Mouse (Mus musculus) intestine, embryonic 14.5 days (tissue): ENCODE measurements around the gene Aldh1a1. TPM values are rescaled to one million over a fixed set of nuclear protein-coding genes. Genes with fewer than 3 reads are reported as not detected.

Experiments
- ATAC-seq: fragments of 200-750 bp; cut with Nextera tagmentation; replicated peaks from 2 replicates; pipeline ENCODE4 v1.8.0; 2017; ENCODE audit warnings: low read depth, moderate number of reproducible peaks, moderate TSS enrichment, moderate library complexity; ENCODE audit not compliant: low FRiP score, low TSS enrichment
- DNase-seq: peaks from one replicate; pipeline ENCODE4 v3.0.0-alpha.2; 2018; ENCODE audit warnings: low spot score
- H3K27ac ChIP-seq: fragments of 300-500 bp; sonication (generic); 2 replicates; pipeline ENCODE4 v1.5.1; 2014; ENCODE audit warnings: low read depth, mild to moderate bottlenecking, control low read depth
- H3K27me3 ChIP-seq: fragments of 300-500 bp; sonication (generic); replicated peaks from 2 replicates; pipeline ENCODE4 v1.6.1; 2014; ENCODE audit warnings: low read length, control low read depth; ENCODE audit not compliant: control insufficient read depth, insufficient read depth
- H3K36me3 ChIP-seq: fragments of 300-500 bp; sonication (generic); 2 replicates; pipeline ENCODE4 v1.6.1; 2014; ENCODE audit warnings: low read length, control low read depth; ENCODE audit not compliant: control insufficient read depth, insufficient read depth
- H3K4me1 ChIP-seq: fragments of 300-500 bp; sonication (generic); replicated peaks from 2 replicates; pipeline ENCODE4 v1.6.1; 2014; ENCODE audit warnings: low read length, control low read depth, mixed read lengths; ENCODE audit not compliant: control insufficient read depth, insufficient read depth
- H3K4me2 ChIP-seq: fragments of 300-500 bp; sonication (generic); 2 replicates; pipeline ENCODE4 v1.6.1; 2014; ENCODE audit warnings: low read length
- H3K4me3 ChIP-seq: fragments of 300-500 bp; sonication (generic); 2 replicates; pipeline ENCODE4 v1.5.1; 2014; ENCODE audit warnings: low read depth, low read length, control low read depth, mixed read lengths
- H3K9ac ChIP-seq: fragments of 300-500 bp; sonication (generic); 2 replicates; pipeline ENCODE4 v1.6.1; 2014; ENCODE audit warnings: mild to moderate bottlenecking, low read length
- H3K9me3 ChIP-seq: fragments of 300-500 bp; sonication (generic); 2 replicates; pipeline ENCODE4 v1.6.1; 2016; ENCODE audit warnings: low read length, control low read depth; ENCODE audit not compliant: control insufficient read depth
- WGBS: fragments of 180-500 bp; shearing (Covaris S2); extraction: QIAGEN DNeasy Blood & Tissue Kit; methylation state at CpG from one replicate; pipeline ENCODE4 v1.1.7; 2014; 5-methylcytosine and 5-hydroxymethylcytosine counted together
- polyA plus RNA-seq: library from polyadenylated mRNA; unstranded; fragments of >200 nt; fragmentation: Nextera tagmentation; extraction: Ambion mirVana; gene quantifications from 2 replicates; pipeline ENCODE4 v1.2.1, GENCODE M21; 2014

Gene Aldh1a1
- 106 and 127 TPM in 2 replicates for polyA plus RNA-seq

DNA sequence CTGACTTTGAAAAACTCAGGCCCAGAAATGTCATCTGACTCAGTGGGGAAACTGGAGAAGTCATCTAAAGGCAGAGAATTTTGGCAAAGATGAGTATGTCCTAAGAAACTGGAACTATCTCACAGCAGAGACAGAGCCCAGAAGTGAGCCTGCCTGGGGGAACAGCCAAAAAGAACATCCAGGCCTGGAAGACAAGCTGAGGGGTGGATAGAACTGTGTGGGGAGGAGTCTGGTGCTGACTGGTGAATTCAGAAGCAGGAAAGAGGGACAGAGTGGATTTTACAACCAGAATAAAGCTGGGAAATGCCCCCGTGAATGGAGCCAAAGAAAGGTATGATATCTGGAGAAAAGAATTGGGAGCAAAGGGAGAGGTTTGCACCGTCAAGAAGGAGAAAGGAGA is at the start of gene Aldh1a1:
Gene Aldh1a1 (plus strand): TSS at position 225 of the 400 bp plus-strand sequence.
- no peak within 1 kb of the TSS for H3K9ac ChIP-seq
- no peak for DNase-seq
- no peaks in the 10 kb centered on the region for H3K9me3 ChIP-seq
- H3K4me3 ChIP-seq: no peak within 1 kb of the TSS
- 76% methylated on average over 2 of the region's 2 CpGs for WGBS
- no peaks in the 10 kb centered on the region for H3K36me3 ChIP-seq
- no peaks in the 10 kb centered on the region for H3K27me3 ChIP-seq
- H3K4me1 ChIP-seq: no peaks in the 10 kb centered on the region
- ATAC-seq: no peak
- no peak within 1 kb of the TSS for H3K4me2 ChIP-seq
- H3K27ac ChIP-seq: no peak within 1 kb of the TSS

DNA sequence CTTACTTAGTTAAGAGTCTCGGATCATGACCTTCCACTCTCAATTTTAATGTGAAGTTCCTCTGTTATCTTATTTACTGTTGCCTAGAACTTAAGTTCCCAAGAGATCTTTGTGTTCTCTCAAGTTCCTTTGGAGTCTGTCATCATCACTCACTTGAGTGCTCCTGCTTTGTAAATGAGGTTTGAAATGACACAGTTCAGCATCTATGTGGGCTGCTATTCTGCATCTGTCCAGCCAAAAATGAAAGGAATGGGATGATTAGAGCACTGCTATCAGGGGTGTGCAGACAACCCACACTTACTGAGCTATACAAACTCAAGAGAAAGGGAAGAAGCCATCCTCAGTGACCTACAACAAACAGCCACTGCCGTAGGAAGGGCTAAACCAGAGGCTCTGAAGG is 44.7 kb upstream of the Aldh1a1 start:
- no peaks in the 10 kb centered on the region for H3K9me3 ChIP-seq
- no peak overlapping the region for H3K4me2 ChIP-seq
- ATAC-seq (no peak), DNase-seq (no peak)
- H3K9ac ChIP-seq: no peak overlapping the region
- 78% methylated on average over 2 of the region's 2 CpGs for WGBS
- H3K27me3 ChIP-seq: no peaks in the 10 kb centered on the region
- H3K36me3 ChIP-seq: no peaks in the 10 kb centered on the region
- H3K4me1 ChIP-seq: no peaks in the 10 kb centered on the region
- no peak overlapping the region for H3K4me3 ChIP-seq
- no peak overlapping the region for H3K27ac ChIP-seq

- H3K9ac ChIP-seq: no peak overlapping the region
- no peaks in the 10 kb centered on the region for H3K36me3 ChIP-seq
- DNase-seq: peak; percentile 56
- H3K27ac ChIP-seq: no peak overlapping the region
- H3K27me3 ChIP-seq: no peaks in the 10 kb centered on the region
- H3K4me3 ChIP-seq: no peak overlapping the region
- no peaks in the 10 kb centered on the region for H3K4me1 ChIP-seq
- no peak for ATAC-seq
- no peaks in the 10 kb centered on the region for H3K9me3 ChIP-seq
- H3K4me2 ChIP-seq: no peak overlapping the region
Measured at GRCm38 (mm10) chr19:20449546-20449945, 43.0 kb upstream of the Aldh1a1 start.

DNA sequence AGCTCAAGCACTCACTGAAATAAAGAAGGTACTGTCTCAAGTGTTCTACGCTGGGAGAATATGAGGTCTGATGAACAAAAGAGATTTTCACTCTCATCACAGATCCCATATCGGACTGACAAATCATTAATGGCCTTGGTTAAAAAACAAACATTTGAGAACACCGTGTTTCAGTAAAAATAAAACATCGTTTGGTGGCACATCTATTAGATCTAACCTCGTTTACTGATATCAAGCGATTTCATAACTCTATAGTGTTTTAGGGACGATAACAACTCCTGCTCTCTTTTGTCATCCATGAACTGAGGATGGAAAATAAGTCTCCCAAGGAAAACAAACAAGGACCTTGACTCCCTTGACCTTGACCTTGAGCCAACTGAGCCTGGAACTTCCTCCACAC is 41.5 kb upstream of the Aldh1a1 start:
- Histone ChIP-seq H3K4me1 (no peaks in the 10 kb centered on the region), H3K4me3 (no peak overlapping the region), H3K9me3 (no peaks in the 10 kb centered on the region), H3K9ac (no peak overlapping the region), H3K36me3 (no peaks in the 10 kb centered on the region), H3K27me3 (no peaks in the 10 kb centered on the region), H3K4me2 (no peak overlapping the region), H3K27ac (no peak overlapping the region)
- DNase-seq: no peak
- 85% methylated on average over 7 of the region's 7 CpGs for WGBS
- no peak for ATAC-seq

DNA sequence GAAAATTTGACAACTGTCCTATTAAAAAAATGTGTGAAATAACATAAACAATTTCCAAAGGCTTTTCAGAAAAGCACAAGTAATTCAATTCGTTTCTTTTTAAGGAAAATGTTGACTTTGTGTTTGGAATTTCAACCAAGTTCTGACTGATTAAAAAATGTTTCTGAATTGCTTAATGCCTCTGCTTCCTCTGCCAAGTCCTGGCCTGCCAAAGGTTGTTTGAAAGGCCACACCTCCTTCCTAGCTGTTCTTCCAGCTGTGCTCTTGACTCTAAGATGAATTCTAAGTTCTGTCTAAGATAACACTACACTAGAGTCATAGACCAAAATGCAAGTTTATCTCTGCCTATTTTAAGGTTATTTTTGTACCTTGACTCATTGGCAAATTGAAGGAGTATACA is 8.0 kb upstream of the Aldh1a1 start:
- Histone ChIP-seq H3K36me3 (no peaks in the 10 kb centered on the region), H3K27me3 (no peaks in the 10 kb centered on the region), H3K4me1 (no peaks in the 10 kb centered on the region), H3K4me3 (no peak overlapping the region), H3K4me2 (no peak overlapping the region), H3K9ac (no peak overlapping the region), H3K9me3 (no peaks in the 10 kb centered on the region), H3K27ac (no peak overlapping the region)
- 58% methylated on average over 1 of the region's 1 CpGs for WGBS
- ATAC-seq (no peak), DNase-seq (no peak)

DNA sequence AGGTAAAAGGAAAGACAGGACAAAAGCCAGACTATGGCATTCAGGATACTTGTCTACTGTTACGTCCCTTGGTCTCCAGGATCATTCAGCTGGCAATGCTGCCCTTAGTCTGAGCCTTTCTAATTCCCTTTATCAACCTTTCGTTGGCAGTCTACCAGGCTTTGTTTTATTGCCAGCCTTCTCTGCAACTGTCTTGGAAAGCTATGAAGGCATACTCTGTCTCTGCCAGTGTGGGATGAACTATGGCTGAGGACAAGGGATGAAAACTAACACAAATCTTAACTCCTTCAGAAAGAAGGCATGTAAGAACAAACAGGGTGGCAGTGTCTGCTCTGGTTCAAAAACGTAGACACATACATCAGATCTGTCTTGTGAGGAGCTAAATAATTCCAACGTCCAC is 565 bp upstream of the Aldh1a1 start:
- DNase-seq (no peak), ATAC-seq (no peak)
- Histone ChIP-seq H3K9me3 (no peaks in the 10 kb centered on the region), H3K4me3 (no peak overlapping the region), H3K27ac (no peak overlapping the region), H3K9ac (no peak overlapping the region), H3K27me3 (no peaks in the 10 kb centered on the region), H3K4me2 (no peak overlapping the region), H3K4me1 (no peaks in the 10 kb centered on the region), H3K36me3 (no peaks in the 10 kb centered on the region)
- 60% methylated on average over 4 of the region's 4 CpGs for WGBS

DNA sequence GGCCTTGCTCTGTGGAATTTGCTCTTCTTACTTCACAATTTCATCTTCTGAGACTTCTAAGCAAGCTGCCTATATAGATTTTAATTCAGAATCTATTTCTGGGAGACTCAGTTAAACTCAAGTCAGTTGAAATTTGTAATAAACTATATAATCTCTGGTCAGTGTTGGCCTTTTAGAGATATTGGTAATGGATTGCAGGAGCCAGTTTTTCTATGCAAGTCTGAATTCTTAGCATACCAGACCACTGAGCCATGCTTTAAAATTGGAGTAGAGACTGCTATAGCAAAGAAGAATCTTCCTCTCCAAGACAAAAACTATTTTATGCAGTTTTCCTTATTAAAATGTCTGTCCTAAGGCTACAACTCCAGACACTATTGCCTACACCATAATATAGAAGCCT is 4.0 kb downstream of the Aldh1a1 start:
- Histone ChIP-seq H3K4me2 (no peak overlapping the region), H3K36me3 (no peaks in the 10 kb centered on the region), H3K27ac (no peak overlapping the region), H3K4me1 (no peaks in the 10 kb centered on the region), H3K9me3 (no peaks in the 10 kb centered on the region), H3K27me3 (no peaks in the 10 kb centered on the region), H3K4me3 (no peak overlapping the region), H3K9ac (no peak overlapping the region)
- no peak for DNase-seq
- ATAC-seq: no peak

DNA sequence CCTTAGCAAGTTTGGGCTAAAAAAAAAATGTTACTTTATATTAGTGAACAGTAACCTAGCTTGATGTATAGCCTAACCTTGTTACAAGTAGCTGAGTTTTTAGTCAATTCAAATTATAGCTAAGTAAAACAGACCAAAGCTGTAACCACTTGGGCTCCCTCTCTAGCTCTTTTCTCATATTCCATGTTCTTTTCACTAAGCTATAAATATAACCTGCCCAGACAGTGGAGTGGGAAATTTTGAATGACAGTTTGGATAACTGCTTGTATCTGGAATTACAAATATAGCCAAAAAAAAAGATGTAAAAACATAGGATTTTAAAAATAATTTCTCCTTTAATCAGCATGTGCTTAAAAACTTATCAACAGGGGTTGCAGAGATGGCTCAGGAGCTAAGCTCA is 12.8 kb downstream of the Aldh1a1 start:
- H3K9ac ChIP-seq: no peak overlapping the region
- no peaks in the 10 kb centered on the region for H3K27me3 ChIP-seq
- H3K9me3 ChIP-seq: no peaks in the 10 kb centered on the region
- no peak overlapping the region for H3K27ac ChIP-seq
- H3K36me3 ChIP-seq: no peaks in the 10 kb centered on the region
- no peak overlapping the region for H3K4me2 ChIP-seq
- no peak for ATAC-seq
- DNase-seq: no peak
- H3K4me1 ChIP-seq: 0 out of 2 replicates have a peak, but pooled peaks cover 5% of the 10 kb centered on the region
- no peak overlapping the region for H3K4me3 ChIP-seq

DNA sequence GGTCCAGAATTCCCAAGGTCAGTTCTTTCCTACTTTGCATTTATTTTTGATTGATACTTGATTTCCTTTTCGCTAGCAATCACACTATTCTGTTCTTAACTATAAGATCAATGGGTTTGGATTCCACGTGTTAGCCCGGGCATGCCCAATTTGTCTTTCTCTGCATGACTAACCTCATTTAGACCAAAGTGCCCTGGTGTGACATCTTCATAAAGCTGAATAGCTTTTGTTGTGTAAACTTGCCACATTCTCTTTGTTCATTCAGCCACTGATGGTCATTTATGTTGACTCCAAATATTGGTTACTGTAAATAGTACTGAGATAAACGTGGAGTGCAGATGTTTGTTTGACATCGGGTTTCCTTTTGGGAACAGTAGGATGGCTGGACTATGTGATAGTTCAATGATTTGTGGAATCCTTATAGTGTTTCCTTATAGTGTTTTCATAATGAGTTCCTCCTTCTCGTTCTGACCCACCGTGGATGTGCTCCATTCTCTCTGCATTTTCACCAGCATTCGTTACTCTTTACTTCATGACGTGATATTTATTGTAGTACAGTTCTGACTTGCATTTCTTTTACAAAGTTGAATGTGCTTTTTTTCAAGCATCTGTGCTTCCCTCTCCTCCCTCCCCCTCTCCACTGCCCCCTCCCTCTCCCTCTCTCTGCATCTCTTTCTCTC is 14.6 kb downstream of the Aldh1a1 start:
- H3K36me3 ChIP-seq: no peaks in the 10 kb centered on the region
- H3K4me1 ChIP-seq: 0 out of 2 replicates have a peak, but pooled peaks cover 5% of the 10 kb centered on the region
- H3K9me3 ChIP-seq: no peaks in the 10 kb centered on the region
- ATAC-seq: no peak
- no peak overlapping the region for H3K4me2 ChIP-seq
- no peaks in the 10 kb centered on the region for H3K27me3 ChIP-seq
- no peak overlapping the region for H3K4me3 ChIP-seq
- H3K9ac ChIP-seq: no peak overlapping the region
- H3K27ac ChIP-seq: no peak overlapping the region
- 56% methylated on average over 9 of the region's 9 CpGs for WGBS
- DNase-seq: no peak
